Mouse (Mus musculus): ENCODE measurements around the gene Ripk3. TPM values are rescaled to one million over a fixed set of nuclear protein-coding genes. Genes with fewer than 3 reads are reported as not detected.
A peak's percentile ranks its signal among the peaks of the same experiment; 100 is the strongest.

Gene Ripk3
- polyA plus RNA-seq, 1 experiment from 2014 or later, result 47.3 TPM

DNA sequence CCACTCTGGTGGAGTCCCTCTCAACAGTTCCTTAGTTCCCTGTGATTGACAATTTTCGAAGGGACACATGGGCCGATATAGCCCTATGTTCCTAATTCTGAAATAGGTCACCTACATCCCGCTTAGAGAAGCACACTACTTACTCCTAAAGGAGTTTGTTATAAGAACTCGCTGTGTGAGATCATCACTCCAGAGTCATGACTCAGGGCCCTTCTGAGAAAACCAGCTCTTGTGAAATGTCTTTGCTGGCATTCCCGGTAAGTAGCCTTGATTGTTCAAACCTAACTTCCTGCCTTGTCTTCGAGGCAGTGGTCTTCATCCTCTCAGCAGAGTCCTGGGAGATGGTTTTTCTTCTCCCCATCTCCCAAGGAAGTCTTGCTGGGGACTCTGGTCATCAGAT, 20.1 kb downstream of the Ripk3 start:
- Histone ChIP-seq H3K9me3 (ENCODE audit: control insufficient read depth) (no peaks in the 10 kb centered on the region), H3K4me2 (replicated peaks; ENCODE audit: low read depth) (no peak overlapping the region), H3K36me3 (ENCODE audit: control insufficient read depth, insufficient read depth) (no peaks in the 10 kb centered on the region), H3K27ac (ENCODE audit: low read depth, low read length) (no peak overlapping the region), H3K4me3 (ENCODE audit: low read depth, low read length) (no peak overlapping the region), H3K9ac (ENCODE audit: low read depth, low read length) (no peak overlapping the region), H3K27me3 (replicated peaks; ENCODE audit: control insufficient read depth, insufficient read depth, low read length) (peaks cover 5% of the 10 kb centered on the region; the same call in 1 of the 2 replicates), H3K4me1 (replicated peaks; ENCODE audit: control insufficient read depth, insufficient read depth, low read length) (0 out of 2 replicates have a peak, but pooled peaks cover 3% of the 10 kb centered on the region)
- no peak for ATAC-seq
- WGBS, result 83% methylated on average over 6 of the region's 6 CpGs
- TF ChIP-seq CTCF (IDR thresholded peaks at IDR 0.05; ENCODE audit: low read depth), result no peak

DNA sequence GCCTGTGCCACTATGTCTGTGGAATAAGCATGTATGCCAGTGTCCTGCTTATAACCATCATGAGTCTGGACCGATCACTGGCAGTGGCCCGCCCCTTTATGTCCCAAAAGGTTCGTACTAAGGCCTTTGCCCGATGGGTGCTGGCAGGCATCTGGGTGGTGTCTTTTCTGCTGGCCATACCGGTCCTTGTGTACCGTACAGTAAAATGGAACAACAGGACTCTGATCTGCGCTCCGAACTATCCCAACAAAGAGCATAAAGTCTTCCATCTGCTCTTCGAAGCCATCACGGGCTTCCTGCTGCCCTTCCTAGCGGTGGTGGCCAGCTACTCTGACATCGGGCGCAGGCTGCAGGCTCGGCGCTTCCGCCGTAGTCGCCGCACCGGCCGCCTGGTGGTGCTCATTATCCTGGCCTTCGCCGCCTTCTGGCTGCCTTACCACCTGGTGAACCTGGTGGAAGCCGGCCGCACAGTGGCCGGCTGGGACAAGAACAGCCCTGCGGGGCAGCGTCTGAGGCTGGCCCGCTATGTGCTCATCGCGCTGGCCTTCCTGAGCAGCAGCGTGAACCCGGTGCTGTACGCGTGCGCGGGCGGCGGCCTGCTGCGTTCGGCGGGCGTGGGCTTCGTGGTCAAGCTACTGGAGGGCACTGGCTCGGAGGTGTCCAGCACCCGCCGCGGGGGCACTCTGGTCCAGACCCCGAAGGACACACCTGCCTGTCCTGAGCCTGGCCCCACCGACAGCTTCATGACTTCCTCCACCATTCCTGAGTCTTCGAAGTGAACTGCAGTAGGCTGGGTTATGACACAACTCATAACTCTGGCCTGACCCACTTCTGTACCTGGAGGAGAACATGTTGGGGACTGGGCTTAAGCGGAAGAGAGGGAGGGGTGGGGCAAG, 20.9 kb downstream of the Ripk3 start:
- peaks cover 5% of the 10 kb centered on the region; the same call in 1 of the 2 replicates for H3K27me3 ChIP-seq (replicated peaks; ENCODE audit: control insufficient read depth, insufficient read depth, low read length)
- 0 out of 2 replicates have a peak, but pooled peaks cover 3% of the 10 kb centered on the region for H3K4me1 ChIP-seq (replicated peaks; ENCODE audit: control insufficient read depth, insufficient read depth, low read length)
- H3K4me2 ChIP-seq (replicated peaks; ENCODE audit: low read depth), result peak overlapping the region; percentile 65
- H3K9ac ChIP-seq (ENCODE audit: low read depth, low read length), result no peak overlapping the region; the same call in 1 of the 2 replicates
- H3K4me3 ChIP-seq (ENCODE audit: low read depth, low read length), result peak overlapping the region; percentile 27
- 12% methylated on average over 52 of the region's 52 CpGs for WGBS
- H3K36me3 ChIP-seq (ENCODE audit: control insufficient read depth, insufficient read depth), result no peaks in the 10 kb centered on the region
- no peaks in the 10 kb centered on the region for H3K9me3 ChIP-seq (ENCODE audit: control insufficient read depth)
- peak; percentile 81 for TF ChIP-seq CTCF (IDR thresholded peaks at IDR 0.05; ENCODE audit: low read depth)
- peak; percentile 56 for ATAC-seq
- H3K27ac ChIP-seq (ENCODE audit: low read depth, low read length), result no peak overlapping the region

- peaks cover 9% of the 10 kb centered on the region; the same call in 1 of the 2 replicates for H3K27me3 ChIP-seq (replicated peaks; ENCODE audit: control insufficient read depth, insufficient read depth, low read length)
Measured at GRCm38 (mm10) chr14:55765696-55766095, 23.0 kb downstream of the Ripk3 start, which contains the start of gene Ltb4r1. Ltb4r1 (plus strand) TSS chr14:55765962.

GRCm38 (mm10) chr14:55763166-55763565, 25.5 kb downstream of the Ripk3 start:
- H3K4me2 ChIP-seq (replicated peaks; ENCODE audit: low read depth), result no peak overlapping the region
- H3K27ac ChIP-seq (ENCODE audit: low read depth, low read length), result no peak overlapping the region
- no peaks in the 10 kb centered on the region for H3K36me3 ChIP-seq (ENCODE audit: control insufficient read depth, insufficient read depth)
- peaks cover 9% of the 10 kb centered on the region; the same call in 1 of the 2 replicates for H3K27me3 ChIP-seq (replicated peaks; ENCODE audit: control insufficient read depth, insufficient read depth, low read length)
- WGBS, result 59% methylated on average over 7 of the region's 7 CpGs
- no peak for TF ChIP-seq CTCF (IDR thresholded peaks at IDR 0.05; ENCODE audit: low read depth)
- no peak overlapping the region for H3K4me3 ChIP-seq (ENCODE audit: low read depth, low read length)
- no peak overlapping the region for H3K9ac ChIP-seq (ENCODE audit: low read depth, low read length)
- ATAC-seq, result no peak
- H3K9me3 ChIP-seq (ENCODE audit: control insufficient read depth), result no peaks in the 10 kb centered on the region
- H3K4me1 ChIP-seq (replicated peaks; ENCODE audit: control insufficient read depth, insufficient read depth, low read length), result peaks cover 5% of the 10 kb centered on the region; the same call in 1 of the 2 replicates

More at GRCm38 (mm10) chr14:55765696-55766095, 23.0 kb downstream of the Ripk3 start, which contains the start of gene Ltb4r1:
- TF ChIP-seq CTCF (IDR thresholded peaks at IDR 0.05; ENCODE audit: low read depth), result no peak
- H3K4me1 ChIP-seq (replicated peaks; ENCODE audit: control insufficient read depth, insufficient read depth, low read length), result peaks cover 6% of the 10 kb centered on the region; the same call in 1 of the 2 replicates
- 72% methylated on average over 4 of the region's 4 CpGs for WGBS
- H3K27ac ChIP-seq (ENCODE audit: low read depth, low read length), result no peak within 1 kb of the TSS
- H3K9me3 ChIP-seq (ENCODE audit: control insufficient read depth), result no peaks in the 10 kb centered on the region
- no peak for ATAC-seq
- H3K4me3 ChIP-seq (ENCODE audit: low read depth, low read length), result no peak within 1 kb of the TSS
- no peaks in the 10 kb centered on the region for H3K36me3 ChIP-seq (ENCODE audit: control insufficient read depth, insufficient read depth)
- no peak within 1 kb of the TSS for H3K9ac ChIP-seq (ENCODE audit: low read depth, low read length)
- no peak within 1 kb of the TSS for H3K4me2 ChIP-seq (replicated peaks; ENCODE audit: low read depth)

GRCm38 (mm10) chr14:55762001-55762821, 26.5 kb downstream of the Ripk3 start:
- peak; percentile 52 for TF ChIP-seq CTCF (IDR thresholded peaks at IDR 0.05; ENCODE audit: low read depth)
- no peaks in the 10 kb centered on the region for H3K36me3 ChIP-seq (ENCODE audit: control insufficient read depth, insufficient read depth)
- H3K9me3 ChIP-seq (ENCODE audit: control insufficient read depth), result no peaks in the 10 kb centered on the region
- H3K27me3 ChIP-seq (replicated peaks; ENCODE audit: control insufficient read depth, insufficient read depth, low read length), result peaks cover 9% of the 10 kb centered on the region; the same call in 1 of the 2 replicates
- H3K9ac ChIP-seq (ENCODE audit: low read depth, low read length), result peak overlapping the region; percentile 50
- peak overlapping the region; percentile 89 for H3K4me2 ChIP-seq (replicated peaks; ENCODE audit: low read depth)
- H3K4me1 ChIP-seq (replicated peaks; ENCODE audit: control insufficient read depth, insufficient read depth, low read length), result peaks cover 3% of the 10 kb centered on the region; the same call in 1 of the 2 replicates
- 1% methylated on average over 69 of the region's 77 CpGs for WGBS
- H3K27ac ChIP-seq (ENCODE audit: low read depth, low read length), result no peak overlapping the region
- ATAC-seq, result no peak
- peak overlapping the region; percentile 46 for H3K4me3 ChIP-seq (ENCODE audit: low read depth, low read length)

Measured in intestine, postnatal 0 days (tissue).